Mouse (Mus musculus) lung, adult 2 months (tissue): ENCODE data around the gene Nrcam.

Experiments
- CTCF ChIP-seq: fragments of 200-500 bp; IDR thresholded peaks from 2 replicates; pipeline ENCODE4 v1.5.1; 2011; ENCODE audit warnings: mild to moderate bottlenecking, low read length, control low read depth; ENCODE audit not compliant: insufficient read depth
- POLR2A ChIP-seq: fragments of 200-500 bp; IDR thresholded peaks from 2 replicates; pipeline ENCODE4 v1.6.1; 2011; ENCODE audit warnings: low read depth, mild to moderate bottlenecking, control low read depth, low read length, borderline replicate concordance; ENCODE audit errors: extremely low read depth

DNA sequence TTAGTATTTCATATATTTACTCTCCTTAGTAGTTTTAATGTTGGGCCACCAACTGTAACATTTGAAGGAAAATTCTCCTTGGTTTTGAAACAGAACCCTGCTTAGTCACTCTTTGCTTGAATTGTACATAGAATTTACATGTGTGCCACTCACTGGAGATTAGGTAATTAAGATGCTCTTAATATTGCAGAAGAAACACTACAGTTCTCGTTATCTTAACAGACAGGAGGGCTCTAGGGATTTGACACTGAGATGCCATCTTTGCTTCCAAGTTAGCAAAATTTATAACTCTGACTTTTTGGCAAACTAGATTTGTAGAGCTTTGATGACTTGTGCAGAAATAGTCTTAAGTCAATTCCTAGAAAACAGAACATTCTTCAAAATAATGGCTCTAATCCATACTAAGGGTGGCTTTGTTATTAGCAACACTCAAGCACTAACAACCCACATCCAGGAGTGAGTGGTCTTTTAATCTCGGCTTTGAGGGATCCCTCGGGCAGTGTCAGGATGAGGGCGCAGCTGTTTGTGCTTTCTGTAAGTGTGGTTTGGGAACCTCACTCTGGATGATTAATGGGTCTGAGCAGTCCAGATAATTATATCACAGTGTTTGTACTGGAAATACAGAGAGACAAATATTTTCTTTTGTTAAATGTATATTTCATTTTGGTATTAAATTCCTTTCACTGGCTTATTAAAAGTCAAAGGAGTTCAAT lies 93.6 kb downstream of the Nrcam start:
- TF ChIP-seq CTCF = no peak
- no peak for TF ChIP-seq POLR2A
